Mouse (Mus musculus): ENCODE measurements around the gene Kmt5a.
"Not testable (repeated sequence)": the region's sequence is repeated elsewhere in the genome, so short reads cannot be mapped to it uniquely, and the experiment has no call there.

Kmt5a gene

GRCm38 (mm10) chr5:124445621-124446293 lies 6.0 kb downstream of the Kmt5a start:
- no peak for DNase-seq (ENCODE audit: low read depth, low spot score)

- DNase-seq (ENCODE audit: low read depth, low spot score): no peak
These were observed 6.7 kb downstream of the Kmt5a start for GRCm38 (mm10) chr5:124446301-124446881.

GRCm38 (mm10) chr5:124449494-124449893 lies 9.8 kb downstream of the Kmt5a start:
- no peak for DNase-seq (ENCODE audit: low read depth, low spot score)

GRCm38 (mm10) chr5:124450051-124450450 lies 10.3 kb downstream of the Kmt5a start:
- DNase-seq (ENCODE audit: low read depth, low spot score): no peak

GRCm38 (mm10) chr5:124450641-124451340 lies 11.1 kb downstream of the Kmt5a start:
- no peak for DNase-seq (ENCODE audit: low read depth, low spot score)

GRCm38 (mm10) chr5:124452494-124453228 lies 12.9 kb downstream of the Kmt5a start:
- no peak for DNase-seq (ENCODE audit: low read depth, low spot score)

GRCm38 (mm10) chr5:124453339-124454081 lies 13.8 kb downstream of the Kmt5a start:
- no peak for DNase-seq (ENCODE audit: low read depth, low spot score)

- DNase-seq (ENCODE audit: low read depth, low spot score): no peak
These were observed 14.3 kb downstream of the Kmt5a start for GRCm38 (mm10) chr5:124454082-124454419.

- DNase-seq (ENCODE audit: low read depth, low spot score): no peak
These were observed 17.0 kb downstream of the Kmt5a start for GRCm38 (mm10) chr5:124456762-124457161.

- DNase-seq (ENCODE audit: low read depth, low spot score): not testable (repeated sequence)
These were observed 21.2 kb downstream of the Kmt5a start for GRCm38 (mm10) chr5:124460922-124461321.

GRCm38 (mm10) chr5:124462297-124463025 lies 22.7 kb downstream of the Kmt5a start:
- DNase-seq (ENCODE audit: low read depth, low spot score): no peak

GRCm38 (mm10) chr5:124463462-124463861 lies 23.7 kb downstream of the Kmt5a start:
- DNase-seq (ENCODE audit: low read depth, low spot score): no peak

GRCm38 (mm10) chr5:124464905-124465304 lies 25.2 kb downstream of the Kmt5a start:
- DNase-seq (ENCODE audit: low read depth, low spot score): no peak

- no peak for DNase-seq (ENCODE audit: low read depth, low spot score)
These were observed 28.0 kb downstream of the Kmt5a start for GRCm38 (mm10) chr5:124467766-124468165.

- no peak for DNase-seq (ENCODE audit: low read depth, low spot score)
These were observed 28.6 kb downstream of the Kmt5a start for GRCm38 (mm10) chr5:124468365-124468764.

- no peak for DNase-seq (ENCODE audit: low read depth, low spot score)
These were observed 29.8 kb downstream of the Kmt5a start for GRCm38 (mm10) chr5:124469486-124469885.

GRCm38 (mm10) chr5:124470591-124471171 lies 31.0 kb downstream of the Kmt5a start:
- DNase-seq (ENCODE audit: low read depth, low spot score): no peak

GRCm38 (mm10) chr5:124478873-124479204 lies 39.1 kb downstream of the Kmt5a start:
- DNase-seq (ENCODE audit: low read depth, low spot score): no peak

- no peak for DNase-seq (ENCODE audit: low read depth, low spot score)
These were observed 40.4 kb downstream of the Kmt5a start for GRCm38 (mm10) chr5:124480119-124480518.

- DNase-seq (ENCODE audit: low read depth, low spot score): no peak
These were observed 42.0 kb downstream of the Kmt5a start for GRCm38 (mm10) chr5:124481714-124482113.

Data from retina, postnatal 7 days (tissue).